Mouse (Mus musculus): ENCODE data around the gene Mkln1. TPM values are rescaled to one million over a fixed set of nuclear protein-coding genes. Genes with fewer than 3 reads are reported as not detected.
A peak's percentile ranks its signal among the peaks of the same experiment; 100 is the strongest.

Gene Mkln1
- polyA plus RNA-seq, 1 experiment from 2014 or later, result 155 TPM

DNA sequence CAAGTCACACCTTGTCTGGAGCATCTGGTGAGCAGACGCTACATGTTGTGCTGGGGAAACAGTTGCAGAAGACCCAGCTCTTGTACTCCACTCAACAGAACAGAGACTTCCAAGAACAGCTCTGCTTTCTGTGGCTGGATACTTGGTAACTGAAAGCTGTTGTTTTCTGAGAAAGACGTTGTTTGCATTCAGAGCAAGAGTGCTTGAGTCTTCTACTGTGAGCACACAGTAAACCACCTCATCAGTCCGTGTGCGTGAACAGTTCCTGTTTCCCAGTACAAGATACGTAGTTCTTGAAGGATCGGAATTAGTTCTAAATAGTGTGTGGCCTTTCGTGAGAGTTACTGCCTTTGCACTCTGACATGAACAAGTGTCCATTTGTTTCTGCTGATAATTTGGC is 91.4 kb downstream of the Mkln1 start:
- Histone ChIP-seq H3K4me3 (no peak overlapping the region), H3K27ac (replicated peaks) (no peak overlapping the region), H3K4me1 (replicated peaks) (peaks cover 6% of the 10 kb centered on the region), H3K36me3 (peaks cover 34% of the 10 kb centered on the region), H3K9me3 (no peaks in the 10 kb centered on the region), H3K27me3 (no peaks in the 10 kb centered on the region), H3K4me2 (no peak overlapping the region), H3K9ac (no peak overlapping the region)
- WGBS, result 92% methylated on average over 7 of the region's 7 CpGs
- ATAC-seq (ENCODE audit: low read depth), result no peak

DNA sequence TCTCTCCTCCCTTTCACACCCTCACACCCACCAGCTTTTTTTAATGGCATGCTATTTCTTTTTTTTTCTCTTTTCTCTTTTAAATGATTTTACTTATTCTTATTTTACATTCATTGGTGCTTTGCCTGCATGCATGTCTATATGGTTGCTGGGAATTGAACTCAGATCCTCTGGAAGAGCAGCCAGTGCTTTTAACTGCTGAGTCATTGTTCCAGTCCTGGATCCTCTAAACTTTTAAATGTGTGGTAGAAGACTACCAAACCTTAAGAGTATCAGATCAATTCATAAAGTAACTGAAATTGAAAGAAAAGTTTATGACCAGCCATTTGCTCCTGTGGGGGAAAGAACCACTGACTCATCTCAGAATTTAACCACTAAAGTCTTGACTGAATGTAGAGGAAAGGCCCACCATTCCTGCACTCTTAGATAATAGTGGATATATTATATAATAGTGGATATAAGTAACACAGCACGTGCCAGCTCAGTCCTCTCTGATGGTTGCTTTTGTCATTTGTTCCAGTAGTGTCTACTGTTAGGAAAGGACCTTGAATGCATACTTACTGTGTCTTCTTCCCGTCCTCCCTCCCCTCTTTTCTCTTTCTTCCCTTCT is 96.7 kb downstream of the Mkln1 start:
- Histone ChIP-seq H3K27ac (replicated peaks) (no peak overlapping the region), H3K36me3 (peaks cover 31% of the 10 kb centered on the region), H3K27me3 (no peaks in the 10 kb centered on the region), H3K4me2 (no peak overlapping the region), H3K4me3 (no peak overlapping the region), H3K4me1 (replicated peaks) (no peaks in the 10 kb centered on the region), H3K9ac (no peak overlapping the region), H3K9me3 (no peaks in the 10 kb centered on the region)
- ATAC-seq (ENCODE audit: low read depth), result no peak
- WGBS, result 83% methylated on average over 2 of the region's 2 CpGs

DNA sequence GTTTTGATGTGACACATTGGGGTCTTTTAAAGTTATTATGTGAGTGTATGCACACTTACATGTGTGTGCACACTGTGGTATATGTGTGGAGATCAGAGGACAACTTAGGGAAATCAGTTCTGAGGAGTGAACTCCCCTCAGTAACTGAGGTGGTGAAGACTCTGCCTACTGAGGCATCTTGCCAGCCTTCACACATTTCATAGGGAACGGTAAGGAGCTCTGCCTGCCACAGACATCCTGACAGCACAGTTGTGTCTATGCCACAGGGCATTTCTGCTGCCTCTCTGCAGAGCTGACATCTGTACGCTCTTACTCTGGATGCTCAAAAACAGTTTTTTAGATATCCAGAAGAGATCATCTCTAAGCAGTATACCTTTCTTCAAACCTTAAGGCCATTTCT is 97.7 kb downstream of the Mkln1 start:
- no peak for ATAC-seq (ENCODE audit: low read depth)
- H3K4me1 ChIP-seq (replicated peaks), result no peaks in the 10 kb centered on the region
- no peak overlapping the region for H3K27ac ChIP-seq (replicated peaks)
- H3K9me3 ChIP-seq, result no peaks in the 10 kb centered on the region
- no peak overlapping the region for H3K4me3 ChIP-seq
- no peak overlapping the region for H3K4me2 ChIP-seq
- H3K9ac ChIP-seq, result no peak overlapping the region
- 82% methylated on average over 2 of the region's 2 CpGs for WGBS
- H3K27me3 ChIP-seq, result no peaks in the 10 kb centered on the region
- H3K36me3 ChIP-seq, result peaks cover 22% of the 10 kb centered on the region

DNA sequence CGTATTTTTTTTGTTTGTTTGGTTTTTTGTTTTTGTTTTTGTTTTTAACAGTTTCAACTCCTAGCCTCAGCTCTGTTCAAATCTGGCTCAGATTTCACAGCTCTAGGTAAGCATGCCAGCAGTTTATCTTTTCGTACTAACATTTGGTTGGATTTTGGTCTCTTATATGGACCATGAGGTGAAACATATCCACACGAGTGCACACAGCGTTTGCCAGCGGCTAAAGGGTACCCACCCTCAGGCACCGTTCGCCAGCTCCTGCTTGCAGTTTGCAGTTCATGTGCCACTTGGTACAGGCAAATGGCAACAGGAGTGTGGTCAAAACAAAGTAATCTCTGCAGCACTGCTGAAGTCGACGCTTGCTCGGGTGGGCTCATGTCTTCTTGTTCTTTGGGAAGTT is 101.3 kb downstream of the Mkln1 start:
- no peak for ATAC-seq (ENCODE audit: low read depth)
- WGBS, result 87% methylated on average over 10 of the region's 10 CpGs

DNA sequence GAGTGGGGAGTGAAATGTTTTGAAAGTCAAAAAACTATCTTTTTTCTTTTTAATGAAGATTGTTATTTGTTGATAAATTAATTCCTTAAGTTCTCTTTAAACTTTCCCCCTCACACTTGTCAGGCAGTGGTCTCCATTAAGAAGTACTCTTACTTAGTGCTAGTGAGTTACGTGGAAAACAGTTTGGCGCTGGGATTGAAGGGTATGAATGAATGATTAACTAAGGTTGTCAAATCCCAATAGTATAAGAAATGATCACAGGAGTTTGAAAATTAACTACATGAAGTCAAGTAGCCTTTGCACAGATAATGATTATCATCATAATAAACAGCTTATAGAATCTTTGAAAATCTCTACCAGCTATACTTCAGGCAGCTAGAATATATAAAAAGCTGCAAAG is 101.7 kb downstream of the Mkln1 start:
- WGBS, result 84% methylated on average over 2 of the region's 2 CpGs
- Histone ChIP-seq H3K27ac (replicated peaks) (no peak overlapping the region), H3K4me1 (replicated peaks) (no peaks in the 10 kb centered on the region), H3K9ac (no peak overlapping the region), H3K4me2 (no peak overlapping the region), H3K9me3 (no peaks in the 10 kb centered on the region), H3K36me3 (peaks cover 30% of the 10 kb centered on the region), H3K27me3 (no peaks in the 10 kb centered on the region), H3K4me3 (no peak overlapping the region)
- ATAC-seq (ENCODE audit: low read depth), result no peak

More for the DNA sequence above, 101.3 kb downstream of the Mkln1 start:
- Histone ChIP-seq H3K9me3 (no peaks in the 10 kb centered on the region), H3K36me3 (peaks cover 30% of the 10 kb centered on the region), H3K4me2 (no peak overlapping the region), H3K27ac (replicated peaks) (no peak overlapping the region), H3K9ac (no peak overlapping the region), H3K27me3 (no peaks in the 10 kb centered on the region), H3K4me3 (no peak overlapping the region), H3K4me1 (replicated peaks) (no peaks in the 10 kb centered on the region)

DNA sequence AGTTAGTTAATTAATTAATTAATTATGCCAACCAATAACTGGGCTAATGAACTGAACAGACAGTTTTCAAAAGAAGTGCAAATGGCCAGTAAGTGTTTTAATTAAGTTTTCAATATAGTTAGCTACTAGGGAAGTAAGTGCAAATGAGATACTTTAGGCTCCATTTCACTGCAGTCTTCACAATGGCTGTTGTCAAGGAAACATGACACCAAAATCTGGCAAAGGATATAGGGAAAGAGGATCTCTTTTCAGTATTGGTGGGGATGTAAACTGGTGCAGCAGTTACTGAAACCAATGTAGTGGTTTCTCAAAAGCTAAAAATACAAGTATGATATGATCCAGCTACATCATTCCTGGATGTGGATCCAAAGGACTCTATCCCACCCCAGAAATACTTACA is 102.2 kb downstream of the Mkln1 start:
- no peak overlapping the region for H3K4me3 ChIP-seq
- H3K4me2 ChIP-seq, result no peak overlapping the region
- peaks cover 30% of the 10 kb centered on the region for H3K36me3 ChIP-seq
- no peaks in the 10 kb centered on the region for H3K9me3 ChIP-seq
- H3K27me3 ChIP-seq, result no peaks in the 10 kb centered on the region
- no peak for ATAC-seq (ENCODE audit: low read depth)
- 0 out of 2 replicates have a peak overlapping the region, but pooled peaks have one; percentile 28 for H3K27ac ChIP-seq (replicated peaks)
- no peaks in the 10 kb centered on the region for H3K4me1 ChIP-seq (replicated peaks)
- H3K9ac ChIP-seq, result no peak overlapping the region

DNA sequence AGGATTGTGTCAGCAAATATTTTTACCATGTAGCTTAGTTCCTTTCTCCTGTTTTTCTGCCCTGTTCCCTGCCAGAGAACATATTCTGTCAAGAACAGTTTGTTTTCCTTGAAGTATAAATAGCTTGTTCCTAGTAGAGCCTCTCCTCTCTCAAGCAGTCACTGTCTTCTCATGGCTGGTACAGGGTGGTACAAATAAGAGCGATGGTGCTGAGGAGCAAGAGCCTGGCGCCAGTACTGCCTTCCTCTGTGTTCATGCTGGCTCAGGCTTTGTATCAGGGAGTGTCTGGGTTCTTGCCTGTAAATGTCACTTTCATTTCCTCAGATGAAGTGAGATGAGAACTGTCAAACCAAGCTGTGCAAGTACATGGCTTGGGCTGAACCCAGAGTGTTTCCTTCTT is 104.1 kb downstream of the Mkln1 start:
- no peaks in the 10 kb centered on the region for H3K27me3 ChIP-seq
- 96% methylated on average over 2 of the region's 2 CpGs for WGBS
- no peak overlapping the region for H3K4me3 ChIP-seq
- ATAC-seq (ENCODE audit: low read depth), result no peak
- H3K4me1 ChIP-seq (replicated peaks), result no peaks in the 10 kb centered on the region
- H3K27ac ChIP-seq (replicated peaks), result peak overlapping the region; percentile 34; the same call in 1 of the 2 replicates
- H3K4me2 ChIP-seq, result no peak overlapping the region
- no peak overlapping the region for H3K9ac ChIP-seq
- peaks cover 21% of the 10 kb centered on the region for H3K36me3 ChIP-seq
- H3K9me3 ChIP-seq, result no peaks in the 10 kb centered on the region

DNA sequence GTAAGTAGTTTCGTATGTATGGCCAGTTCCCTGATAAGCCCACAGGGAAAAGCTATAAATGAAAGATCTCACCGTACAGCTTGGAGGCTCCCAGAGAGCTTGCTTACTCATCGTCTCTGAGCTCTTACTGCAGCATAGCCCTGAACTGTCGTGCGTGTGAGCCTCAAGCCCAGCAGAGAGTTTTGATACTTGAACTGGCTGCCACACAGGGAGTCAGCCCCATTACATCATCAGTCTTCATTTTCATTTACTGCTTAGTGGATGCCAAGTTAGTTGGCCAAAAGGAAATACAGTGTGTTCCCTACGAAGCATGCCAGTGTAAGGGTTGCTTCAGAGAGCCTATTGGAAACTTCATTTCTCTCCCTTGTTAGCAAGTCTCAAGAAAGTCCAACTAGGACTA is 115.2 kb downstream of the Mkln1 start:
- H3K4me1 ChIP-seq (replicated peaks), result no peaks in the 10 kb centered on the region
- H3K36me3 ChIP-seq, result 0 out of 2 replicates have a peak, but pooled peaks cover 8% of the 10 kb centered on the region
- no peak overlapping the region for H3K4me3 ChIP-seq
- H3K27me3 ChIP-seq, result no peaks in the 10 kb centered on the region
- H3K9me3 ChIP-seq, result no peaks in the 10 kb centered on the region
- 77% methylated on average over 6 of the region's 6 CpGs for WGBS
- H3K4me2 ChIP-seq, result no peak overlapping the region
- H3K27ac ChIP-seq (replicated peaks), result no peak overlapping the region
- no peak for ATAC-seq (ENCODE audit: low read depth)
- no peak overlapping the region for H3K9ac ChIP-seq

DNA sequence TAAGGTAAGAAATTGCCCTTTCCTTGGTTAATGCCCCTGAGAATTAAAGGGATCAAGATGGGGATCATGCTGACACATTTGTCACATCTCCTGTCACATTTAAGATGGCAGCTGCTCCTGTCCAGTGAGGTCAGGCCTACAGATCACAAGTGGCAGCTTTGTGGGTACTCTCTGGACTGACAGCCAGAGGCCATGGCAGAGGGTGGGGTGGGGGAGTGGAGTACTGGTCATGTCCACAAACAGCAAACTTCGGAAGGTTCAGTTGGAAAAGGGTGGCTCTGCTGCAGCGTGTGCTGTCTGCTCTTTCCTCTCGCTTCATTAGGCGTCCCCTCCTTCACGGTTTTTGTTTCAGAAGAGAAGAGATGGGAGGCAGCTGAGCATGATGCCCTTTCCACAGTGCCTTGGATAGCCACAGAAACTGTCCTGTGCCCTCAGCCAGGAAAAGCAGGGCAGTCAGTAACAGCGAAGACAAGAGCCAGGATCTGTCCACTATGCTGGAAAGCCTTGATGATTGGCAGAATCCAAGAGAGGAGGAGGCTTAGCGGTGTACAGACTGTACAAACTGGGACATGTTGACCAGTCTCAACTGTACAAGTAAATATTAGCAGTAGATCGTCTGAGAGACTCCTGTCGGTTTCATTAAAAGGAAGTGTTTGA is 119.3 kb downstream of the Mkln1 start:
- Histone ChIP-seq H3K27ac (replicated peaks) (no peak overlapping the region), H3K36me3 (peaks cover 23% of the 10 kb centered on the region), H3K9me3 (no peaks in the 10 kb centered on the region), H3K9ac (no peak overlapping the region), H3K4me1 (replicated peaks) (peaks cover 10% of the 10 kb centered on the region), H3K27me3 (no peaks in the 10 kb centered on the region), H3K4me2 (no peak overlapping the region), H3K4me3 (no peak overlapping the region)
- 74% methylated on average over 9 of the region's 9 CpGs for WGBS
- ATAC-seq (ENCODE audit: low read depth), result no peak

DNA sequence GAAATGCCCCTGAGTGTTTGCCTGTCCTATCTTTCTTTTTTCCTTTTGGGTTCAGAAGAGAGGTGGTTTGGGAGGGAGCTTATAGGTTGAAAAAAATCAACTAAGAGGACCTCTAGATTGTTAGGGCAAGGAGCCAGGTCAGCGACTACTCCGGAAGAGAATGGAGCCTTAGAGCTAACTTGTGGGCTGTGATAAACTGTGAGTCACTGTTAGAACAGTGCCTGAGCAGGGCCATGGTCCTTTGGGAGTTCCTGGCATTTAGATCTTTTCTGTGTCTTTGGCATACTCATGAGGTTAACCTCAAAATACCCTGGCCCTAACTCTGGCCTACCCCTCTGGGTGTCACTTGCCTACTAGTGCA is 119.8 kb downstream of the Mkln1 start:
- WGBS, result 82% methylated on average over 2 of the region's 2 CpGs

DNA sequence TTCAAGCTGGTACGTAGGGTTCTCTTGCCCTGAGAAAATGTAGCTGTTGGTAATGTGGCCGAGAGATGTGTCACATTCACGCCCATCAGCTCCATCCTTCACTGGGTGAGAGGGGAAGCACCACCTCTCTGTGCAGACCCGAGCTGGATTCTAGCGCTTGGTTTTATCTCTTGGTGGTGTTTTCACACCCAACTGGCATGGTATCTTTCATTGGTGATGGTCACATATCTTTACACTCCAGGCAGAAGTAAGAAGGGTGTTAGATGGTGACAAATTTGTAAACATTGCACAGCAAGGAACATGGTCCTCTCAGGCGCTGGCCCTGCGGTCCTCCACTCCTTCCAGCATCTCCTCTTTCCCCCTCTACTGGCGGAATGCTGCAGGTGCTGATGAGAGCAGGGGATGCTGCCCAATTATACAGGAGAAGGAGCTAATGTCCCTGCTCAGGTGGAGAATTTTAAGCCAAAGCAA is 120.5 kb downstream of the Mkln1 start:
- Histone ChIP-seq H3K4me2 (no peak overlapping the region), H3K9ac (no peak overlapping the region), H3K27ac (replicated peaks) (no peak overlapping the region), H3K4me3 (no peak overlapping the region), H3K27me3 (no peaks in the 10 kb centered on the region), H3K9me3 (no peaks in the 10 kb centered on the region), H3K36me3 (peaks cover 35% of the 10 kb centered on the region), H3K4me1 (replicated peaks) (peaks cover 10% of the 10 kb centered on the region)
- WGBS, result 72% methylated on average over 8 of the region's 8 CpGs
- 0 out of 2 replicates have a peak, but pooled peaks have one; percentile 42 for ATAC-seq (ENCODE audit: low read depth)

More for the DNA sequence above, 119.8 kb downstream of the Mkln1 start:
- peaks cover 28% of the 10 kb centered on the region for H3K36me3 ChIP-seq
- no peak overlapping the region for H3K27ac ChIP-seq (replicated peaks)
- H3K9ac ChIP-seq, result no peak overlapping the region
- no peak overlapping the region for H3K4me3 ChIP-seq
- H3K27me3 ChIP-seq, result no peaks in the 10 kb centered on the region
- H3K4me1 ChIP-seq (replicated peaks), result peaks cover 10% of the 10 kb centered on the region
- no peak for ATAC-seq (ENCODE audit: low read depth)
- H3K4me2 ChIP-seq, result no peak overlapping the region
- no peaks in the 10 kb centered on the region for H3K9me3 ChIP-seq

DNA sequence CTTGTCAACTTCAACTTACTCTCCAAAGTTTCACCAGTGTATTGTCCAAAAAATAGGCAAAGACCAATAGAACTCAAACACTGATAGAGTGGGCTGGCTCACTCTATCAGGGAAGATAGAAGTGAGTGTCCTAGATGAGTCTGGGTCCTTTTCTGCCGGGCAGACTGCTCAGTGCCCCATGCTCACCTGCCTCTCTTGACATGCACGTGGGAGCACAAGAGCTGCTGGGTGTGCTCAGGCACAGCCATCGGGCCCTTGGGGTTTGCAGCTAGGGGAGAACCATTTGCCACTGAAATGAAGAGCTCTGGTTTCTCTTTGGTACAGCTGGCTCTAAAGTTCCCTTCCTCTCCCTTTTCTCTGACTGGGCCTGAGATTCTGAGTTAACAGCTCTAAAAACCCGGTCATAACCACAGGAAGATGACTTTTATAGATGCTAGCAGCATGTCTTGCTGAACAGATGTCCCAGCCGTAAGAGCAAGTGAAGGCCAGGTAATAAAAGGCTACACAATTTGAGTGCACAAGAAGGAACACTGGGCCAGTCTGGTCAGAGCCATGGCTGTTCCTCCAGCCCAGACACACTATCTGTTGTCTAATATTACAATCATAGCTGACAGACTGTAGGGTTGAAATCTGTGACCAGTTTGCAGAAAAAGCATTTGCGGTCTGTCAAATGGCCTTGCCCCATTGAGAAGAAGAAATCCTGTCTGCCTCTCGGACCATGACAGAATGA is 122.1 kb downstream of the Mkln1 start:
- Histone ChIP-seq H3K4me1 (replicated peaks) (peaks cover 10% of the 10 kb centered on the region), H3K27me3 (no peaks in the 10 kb centered on the region), H3K9me3 (no peaks in the 10 kb centered on the region), H3K36me3 (peaks cover 42% of the 10 kb centered on the region), H3K9ac (no peak overlapping the region), H3K4me2 (no peak overlapping the region), H3K4me3 (no peak overlapping the region), H3K27ac (replicated peaks) (0 out of 2 replicates have a peak overlapping the region, but pooled peaks have one; percentile 42)
- WGBS, result 75% methylated on average over 7 of the region's 7 CpGs
- ATAC-seq (ENCODE audit: low read depth), result no peak

Measured in neural tube, embryonic 13.5 days (tissue).